Mouse (Mus musculus) hindlimb bud, embryonic 11.5 days (tissue): ENCODE measurements at regions not wholly inside any gene's neighbourhood (a gene's known extent, or its start where the extent isn't known, plus 50 kb on each side); places are given as distances from the start of the nearest gene placed in this dataset.

ENCODE experiments used
- DNase-seq: peaks from one replicate; pipeline ENCODE4 v3.0.0-alpha.2; 2012; ENCODE audit warnings: low read depth, low spot score; ENCODE audit errors: extremely low spot score

- no peak for DNase-seq
Measured at GRCm38 (mm10) chr7:135817868-135818267, 101.7 kb upstream of the Mki67 start.

DNA sequence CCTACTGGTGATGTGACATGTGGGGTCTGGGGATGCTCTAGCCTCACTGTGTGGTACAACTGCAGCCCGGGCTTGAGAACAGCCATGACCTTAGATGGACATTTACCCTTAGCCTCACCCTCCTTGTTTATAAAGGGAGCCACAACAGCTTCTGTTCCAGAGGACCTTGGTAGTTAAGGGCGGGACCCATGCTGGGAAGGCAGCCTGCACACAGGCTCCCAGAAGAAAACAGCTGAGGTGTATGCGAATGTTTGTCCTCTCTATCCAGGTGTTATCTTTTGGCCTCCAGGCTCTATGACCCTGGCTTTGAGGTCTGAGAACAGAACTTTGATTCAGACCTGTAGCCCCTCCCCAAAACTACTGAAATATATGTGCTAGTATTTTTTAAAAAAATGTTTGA, 102.1 kb upstream of the Mki67 start:
- DNase-seq, result no peak

DNA sequence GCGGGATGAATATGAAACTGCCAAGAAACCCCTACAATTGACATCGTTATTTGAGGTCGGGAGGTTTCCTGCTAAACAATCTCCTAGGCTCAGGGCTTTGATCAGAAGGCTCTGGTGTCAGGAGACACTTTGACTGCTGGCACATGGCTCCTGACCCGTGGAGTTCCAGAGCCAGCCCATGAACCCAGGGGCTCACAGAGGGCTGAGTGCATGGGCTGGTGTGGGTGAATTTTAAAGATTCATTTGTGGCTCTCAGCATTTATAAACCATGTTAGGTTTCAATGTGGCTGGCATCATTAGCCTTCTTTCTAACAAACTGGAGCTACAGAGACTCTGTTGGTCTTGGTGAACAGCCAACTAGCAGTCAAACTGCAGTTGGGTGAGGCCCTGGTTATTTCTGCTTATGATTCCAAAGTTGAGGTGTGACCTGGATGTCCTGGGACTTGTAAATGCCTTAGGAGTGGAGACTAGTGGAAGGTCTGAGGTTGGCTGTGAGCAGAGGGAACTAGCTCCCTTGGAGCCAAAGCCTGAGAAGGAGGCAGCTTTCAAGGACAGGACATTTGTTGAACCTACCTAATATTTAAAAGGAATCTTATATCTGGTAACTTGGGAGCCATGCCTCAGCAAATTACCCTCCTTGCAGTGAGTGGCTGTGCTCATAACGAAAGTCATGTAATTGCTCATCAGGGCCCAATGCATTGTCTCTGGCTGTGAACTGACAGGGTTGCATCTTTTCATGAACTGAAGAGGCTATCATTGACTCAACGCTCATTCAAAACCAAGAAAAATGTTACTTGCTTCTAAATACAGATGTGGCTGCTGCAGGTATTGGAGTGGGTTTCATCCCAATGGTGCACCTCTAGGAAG, 108.0 kb upstream of the Mki67 start:
- DNase-seq, result no peak

DNA sequence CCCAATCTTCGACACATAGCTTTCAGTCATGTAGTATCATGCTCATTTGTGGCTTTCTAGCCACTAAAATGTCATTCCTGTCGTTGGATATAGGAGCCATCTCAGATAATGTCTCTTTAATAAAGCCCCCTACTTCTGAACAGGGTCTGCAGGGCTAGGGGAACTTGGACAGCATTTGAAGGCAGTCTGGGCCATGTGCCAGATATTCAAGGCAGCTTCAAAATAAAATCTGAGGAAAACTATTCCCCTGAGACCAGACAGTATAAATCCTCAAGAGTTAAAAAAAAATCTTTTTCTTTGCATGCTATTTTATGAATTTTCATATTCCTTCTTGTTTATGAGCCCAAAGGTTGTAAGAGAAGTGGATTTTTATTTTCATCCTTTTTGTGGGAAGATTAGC, 113.1 kb upstream of the Mki67 start:
- DNase-seq, result no peak

DNA sequence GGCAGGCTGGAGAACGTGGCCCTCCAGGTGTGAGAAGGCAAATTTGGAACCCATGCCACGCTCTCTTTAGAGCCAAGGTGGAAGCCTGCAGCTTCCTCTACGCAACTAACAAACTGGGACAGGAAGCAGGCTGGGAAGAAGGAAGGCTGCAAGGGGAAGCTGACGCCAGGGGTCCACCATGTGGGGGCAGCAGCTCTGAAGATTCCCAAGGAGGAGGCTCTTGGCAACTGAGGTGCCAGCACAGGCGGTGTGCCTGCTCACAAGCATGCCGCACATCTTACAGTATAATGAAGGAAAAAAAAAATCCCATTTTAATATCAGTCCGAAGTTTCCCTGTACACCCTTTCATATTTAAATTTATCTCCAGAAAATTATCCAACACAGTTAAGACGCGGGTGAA, 117.3 kb upstream of the Mki67 start:
- DNase-seq, result no peak

DNA sequence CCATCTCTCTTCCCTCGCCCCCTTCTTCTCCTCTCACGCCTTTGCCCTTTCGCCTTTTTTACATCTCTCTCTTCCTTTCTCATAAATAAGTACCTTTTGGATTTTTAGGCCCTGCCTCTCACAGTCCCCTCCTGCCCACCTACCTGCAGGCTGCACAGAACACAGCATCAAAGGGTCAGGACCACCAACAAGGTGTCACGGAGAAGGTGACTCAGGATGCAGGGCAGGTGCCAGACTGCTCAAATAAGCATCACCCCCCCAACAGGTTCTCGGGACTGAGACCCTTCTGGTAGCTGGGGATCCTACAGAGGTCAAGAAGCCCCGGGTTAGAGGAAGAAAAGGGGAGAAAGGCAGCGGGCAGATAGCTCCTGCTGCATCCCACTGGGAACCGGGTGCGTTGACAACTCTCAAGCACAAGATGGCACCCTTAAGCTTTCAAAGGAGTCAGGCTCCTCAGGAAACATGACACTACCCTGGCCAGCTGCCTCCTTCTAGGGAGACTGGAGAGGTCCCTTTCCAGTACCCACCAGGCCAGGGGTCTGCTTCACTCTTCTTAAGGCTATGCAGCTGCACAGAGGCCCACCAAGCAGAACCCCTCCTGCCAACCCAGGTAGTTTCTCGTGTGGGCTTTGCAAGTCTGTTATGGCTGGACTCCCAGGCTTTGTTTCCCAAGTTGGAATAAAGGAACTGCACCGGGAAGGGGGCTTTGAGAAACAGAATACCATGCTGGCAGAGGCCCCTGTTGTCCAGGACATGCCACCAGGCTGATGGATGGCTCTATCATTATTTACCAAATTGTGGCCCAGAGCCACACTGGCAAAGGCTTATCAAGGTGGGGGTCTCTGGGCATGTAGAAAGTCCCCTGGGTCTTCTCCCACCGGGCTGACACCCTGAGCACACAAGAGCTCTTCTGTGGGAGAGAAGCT, 120.9 kb upstream of the Mki67 start:
- peak; percentile 66 for DNase-seq

GRCm38 (mm10) chr7:135844018-135844417, 127.9 kb upstream of the Mki67 start:
- no peak for DNase-seq

DNA sequence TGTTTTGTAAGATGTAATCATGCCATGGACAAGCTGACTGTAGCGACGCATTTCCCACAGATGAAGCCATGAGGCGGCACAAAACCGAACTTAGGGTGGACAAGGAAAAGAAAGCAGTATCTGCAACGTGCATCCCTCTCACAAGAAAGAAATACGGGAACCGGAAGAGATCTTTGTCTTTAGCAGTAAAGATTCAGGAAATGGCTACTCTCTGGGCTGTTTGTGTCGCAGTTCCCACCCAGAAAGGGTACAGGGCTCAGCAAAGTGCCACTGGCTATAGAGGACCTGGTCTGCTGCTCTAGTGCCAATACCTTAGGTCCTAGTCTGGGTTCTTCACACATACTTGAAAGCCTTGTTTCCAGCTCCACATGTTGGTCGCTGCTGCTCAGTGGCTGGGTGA, 131.1 kb upstream of the Mki67 start:
- DNase-seq, result no peak

- peak; percentile 42 for DNase-seq
Measured at GRCm38 (mm10) chr7:135848170-135848569, 132.0 kb upstream of the Mki67 start.

DNA sequence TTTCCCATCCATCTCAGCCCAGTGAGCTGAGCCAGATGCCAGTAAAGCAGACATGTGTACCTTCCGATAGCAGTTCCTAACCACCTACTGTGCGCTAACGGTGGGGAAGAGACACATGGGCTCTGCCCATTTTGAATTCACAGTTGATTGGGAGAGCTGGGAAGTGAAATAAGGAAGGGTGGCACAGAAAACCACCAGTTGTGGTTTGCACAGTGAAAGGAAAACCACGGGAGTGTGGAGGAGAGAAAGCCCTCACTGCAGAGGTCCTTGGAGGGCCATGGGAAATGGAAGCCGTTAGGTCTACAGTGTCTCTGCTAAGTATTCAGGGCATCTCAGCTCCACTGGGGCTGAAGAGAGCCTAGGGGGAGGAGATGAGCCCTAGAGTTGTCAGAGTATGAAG, 132.7 kb upstream of the Mki67 start:
- no peak for DNase-seq

DNA sequence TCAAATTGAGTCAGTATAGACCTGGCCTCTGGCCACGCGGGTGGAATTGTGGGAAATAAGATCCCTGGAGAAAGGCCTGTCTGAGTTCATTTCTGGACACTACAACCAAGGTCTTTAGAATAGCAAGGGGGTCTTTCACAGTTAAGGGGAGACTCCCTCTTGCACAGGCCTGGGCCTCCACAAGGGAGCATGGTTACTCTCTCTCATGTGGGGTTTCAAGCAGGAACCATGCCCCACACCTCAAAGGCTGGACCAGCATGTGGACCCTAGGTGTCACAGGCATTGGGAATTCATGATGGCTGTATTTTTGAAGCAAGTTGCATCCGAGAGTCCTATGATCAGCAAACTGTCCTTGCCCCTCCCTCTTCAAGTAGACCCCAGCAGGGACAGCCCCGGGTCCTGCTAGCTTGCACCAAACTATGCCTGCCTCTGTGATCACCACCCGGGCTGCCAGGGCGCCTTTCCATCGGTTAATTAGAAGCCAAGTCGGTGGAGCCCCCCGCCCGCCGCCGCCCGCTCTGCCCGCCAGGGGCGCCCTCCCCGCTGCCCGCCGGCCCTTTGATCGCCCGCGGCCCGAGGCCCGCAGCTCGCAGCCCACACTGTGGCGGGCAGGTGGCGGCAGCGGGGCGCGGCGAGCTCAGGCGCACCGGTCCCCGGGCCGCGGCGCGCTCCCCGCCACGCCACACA, 137.1 kb upstream of the Mki67 start:
- DNase-seq, result no peak

DNA sequence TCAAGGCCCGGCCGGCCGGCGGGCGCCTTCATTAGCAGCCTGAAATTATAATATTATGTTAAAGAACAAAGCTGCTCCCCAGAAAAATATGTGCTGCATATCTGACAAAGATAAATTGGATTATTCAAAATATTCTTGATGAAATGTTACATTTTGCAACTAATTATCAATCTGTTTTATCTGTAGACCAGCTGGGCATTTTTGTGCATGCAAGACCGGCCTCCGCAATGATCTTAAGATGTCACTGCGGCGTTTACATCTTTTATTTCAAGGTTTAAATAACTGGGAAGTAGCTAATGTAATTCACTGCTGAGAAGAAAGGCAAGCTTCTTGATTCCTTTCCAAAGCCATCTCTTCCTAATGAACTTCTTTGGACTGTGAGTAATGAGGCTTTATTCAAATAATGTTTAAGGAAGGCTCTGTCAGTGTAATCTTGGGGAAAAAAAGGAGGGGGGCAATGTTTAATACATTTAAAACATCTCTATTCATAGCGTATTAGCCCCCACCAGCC, 137.7 kb upstream of the Mki67 start:
- no peak for DNase-seq

- DNase-seq, result no peak
Measured at GRCm38 (mm10) chr7:135860288-135860687, 144.1 kb upstream of the Mki67 start.

- no peak for DNase-seq
Measured at GRCm38 (mm10) chr7:135860741-135861408, 144.7 kb upstream of the Mki67 start.

DNA sequence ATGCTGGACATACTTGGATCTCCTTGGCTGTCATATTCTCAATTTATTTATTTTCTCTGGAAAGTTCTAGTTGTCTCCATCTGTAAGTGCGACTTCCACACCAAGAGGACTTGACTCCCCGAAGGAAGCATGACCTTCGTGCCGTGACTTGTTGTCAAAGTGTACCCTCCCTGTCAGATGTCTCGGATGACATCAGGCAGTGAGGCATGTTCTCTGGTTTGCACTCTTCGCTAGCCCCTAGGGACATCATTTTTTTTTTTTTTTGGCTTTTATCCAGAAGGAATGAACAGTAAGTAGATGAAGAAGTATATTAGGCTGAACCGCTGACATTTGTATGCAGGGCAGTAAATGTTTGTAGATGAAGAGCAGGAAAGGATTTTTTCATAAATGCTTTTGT, 145.2 kb upstream of the Mki67 start:
- DNase-seq, result no peak

- peak; percentile 77 for DNase-seq
Measured at GRCm38 (mm10) chr7:135863581-135864426, 147.6 kb upstream of the Mki67 start.

GRCm38 (mm10) chr7:135870981-135871380, 154.8 kb upstream of the Mki67 start:
- DNase-seq, result no peak

DNA sequence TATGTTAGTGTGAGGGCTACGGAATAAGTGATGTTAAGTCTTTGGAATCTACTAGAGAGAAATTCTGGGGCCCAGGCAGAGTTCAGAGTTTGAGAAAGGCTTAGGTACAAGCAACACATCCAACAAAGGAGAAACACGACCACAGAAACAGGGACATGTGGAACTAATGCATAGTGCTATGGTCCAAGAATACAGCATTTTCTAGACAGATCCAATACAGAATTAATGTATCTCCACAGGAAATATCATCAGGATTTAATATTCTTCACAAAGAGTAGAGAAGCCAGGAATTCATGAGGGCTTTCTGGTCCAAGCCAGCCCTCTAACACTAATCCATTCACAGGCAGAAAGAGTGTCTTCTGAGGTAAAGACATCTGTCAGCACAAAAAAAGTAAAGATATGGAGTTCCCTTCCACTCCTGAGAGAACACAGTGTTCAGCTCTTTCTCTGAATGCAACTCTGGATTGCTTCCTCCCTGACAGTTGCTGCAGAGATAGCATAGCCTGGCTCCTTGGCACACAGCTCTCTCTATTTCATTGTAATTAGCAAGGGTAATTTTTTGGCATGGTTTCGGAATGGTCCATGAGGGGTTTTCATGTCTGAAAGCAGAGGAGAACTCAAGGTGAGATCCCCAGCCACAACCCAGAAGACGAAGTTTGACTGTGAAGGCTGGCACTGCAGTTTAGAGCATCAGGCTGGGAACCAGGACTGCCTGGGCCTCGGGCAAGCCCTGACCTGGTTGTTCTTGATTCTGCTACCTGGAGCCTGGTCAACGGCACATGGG, 161.1 kb upstream of the Mki67 start:
- no peak for DNase-seq

DNA sequence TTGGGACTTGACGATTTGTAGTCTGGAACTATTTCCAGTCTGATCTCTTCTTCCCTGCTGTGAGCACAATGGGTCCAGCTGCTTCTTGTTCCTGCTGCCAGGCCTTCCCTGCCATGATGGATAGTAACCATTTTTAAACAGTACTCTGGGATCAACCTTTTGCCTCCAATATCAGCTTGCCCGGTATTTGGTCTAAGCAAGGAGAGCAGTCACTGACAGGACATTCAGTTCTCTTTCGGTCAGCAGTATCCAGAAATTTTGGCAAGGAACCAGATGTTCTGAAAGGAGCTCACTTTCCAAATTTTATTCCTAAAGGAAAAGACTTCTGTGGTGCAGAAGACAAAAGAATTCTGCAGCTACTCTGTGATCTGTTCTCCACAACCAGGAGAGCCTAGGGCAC, 162.6 kb upstream of the Mki67 start:
- no peak for DNase-seq
